Mouse (Mus musculus) bone marrow macrophage, adult 2 months (primary cell): ENCODE measurements around the gene Gm49369.
"Not testable (repeated sequence)": the region's sequence is repeated elsewhere in the genome, so short reads cannot be mapped to it uniquely, and the experiment has no call there.

ENCODE experiments used
- CTCF ChIP-seq: IDR thresholded peaks from 2 replicates; pipeline ENCODE4 v1.5.1; 2012; ENCODE audit warnings: low read depth, mild to moderate bottlenecking, low read length, moderate library complexity
- POLR2A ChIP-seq: IDR thresholded peaks from 2 replicates; pipeline ENCODE4 v1.6.1; 2012; ENCODE audit warnings: mild to moderate bottlenecking, low read depth, low read length, borderline replicate concordance

GRCm38 (mm10) chr7:142405134-142405533, 22.7 kb upstream of the Gm49369 start:
- not testable (repeated sequence) for TF ChIP-seq CTCF, POLR2A
